Comparison of ENCODE assay signal across 15 mouse cellular contexts in genomic region chr4:34241060-34241571, GRCm38 (mm10).
DNase-seq lines count a peak whose midpoint lies in the region; ATAC-seq lines count a peak whose summit lies in the region.
"Had no signal": no experiment of that assay in that cellular context is flagged by ENCODE, and none has a peak within 500 bp of the region (broad histone marks: within the 10 kb centered on the region; RNA-seq: fewer than 3 reads in every experiment).

No protein-coding gene starts in this region.

- DNase-seq in limb, embryonic 11.5 days (ENCODE audit: low spot score), result no peak
- no peak for DNase-seq in limb, embryonic 10.5 days (ENCODE audit: low spot score)
- DNase-seq in gastrocnemius, adult 8-10 months (ENCODE audit: low spot score in 2 of 2), result no peak
- DNase-seq in adipocyte (ENCODE audit: low spot score), result no peak
- DNase-seq in spleen, postnatal 10 days (ENCODE audit: low spot score in 2 of 2), result no peak
- DNase-seq: cerebellum, adult 9-11 months; kidney, postnatal 14 days; liver; lung, postnatal 36 days had no signal

- peak; percentile 44; the same call in 1 of the 2 replicates for ATAC-seq in limb, embryonic 11.5 days (ENCODE audit: insufficient number of reproducible peaks, low FRiP score, low TSS enrichment, low read depth)
- peak; percentile 52 for ATAC-seq in embryonic facial prominence, embryonic 12.5 days (ENCODE audit: insufficient number of reproducible peaks, insufficient read depth, low FRiP score, low TSS enrichment)
- ATAC-seq in forebrain, embryonic 16.5 days, result peak; percentile 85
- ATAC-seq in limb, embryonic 13.5 days (ENCODE audit: low FRiP score, low read depth), result peak; percentile 75

- no peaks in the 10 kb centered on the region for H3K4me1 ChIP-seq in limb, embryonic 11.5 days (ENCODE audit: control insufficient read depth, insufficient read depth, low read length)
- H3K4me1 ChIP-seq in limb, embryonic 10.5 days, result peaks cover 18% of the 10 kb centered on the region
- H3K4me1 ChIP-seq in embryonic facial prominence, embryonic 12.5 days, result peaks cover 13% of the 10 kb centered on the region; the same call in 1 of the 2 replicates
- peaks cover 9% of the 10 kb centered on the region for H3K4me1 ChIP-seq in forebrain, embryonic 16.5 days (replicated peaks; ENCODE audit: control insufficient read depth, insufficient read depth, low read length)
- peaks cover 21% of the 10 kb centered on the region for H3K4me1 ChIP-seq in limb, embryonic 13.5 days

- no peak overlapping the region for H3K27ac ChIP-seq in limb, embryonic 11.5 days (replicated peaks; ENCODE audit: low read depth, low read length)
- no peak overlapping the region for H3K27ac ChIP-seq in limb, embryonic 10.5 days
- H3K27ac ChIP-seq in embryonic facial prominence, embryonic 12.5 days, result no peak overlapping the region
- 0 out of 2 replicates have a peak overlapping the region, but pooled peaks have one; percentile 24 for H3K27ac ChIP-seq in forebrain, embryonic 16.5 days (ENCODE audit: low read length)
- H3K27ac ChIP-seq in limb, embryonic 13.5 days, result no peak overlapping the region
- H3K27ac ChIP-seq: hindbrain, embryonic 15.5 days; stomach, postnatal 0 days had no signal

- WGBS in limb, embryonic 11.5 days, result 45% methylated on average over 7 of the region's 7 CpGs
- WGBS in limb, embryonic 10.5 days, result 78% methylated on average over 7 of the region's 7 CpGs
- 24% methylated on average over 7 of the region's 7 CpGs for WGBS in embryonic facial prominence, embryonic 12.5 days
- WGBS in forebrain, embryonic 16.5 days, result 8% methylated on average over 7 of the region's 7 CpGs
- 20% methylated on average over 7 of the region's 7 CpGs for WGBS in limb, embryonic 13.5 days

- H3K27me3 ChIP-seq in limb, embryonic 11.5 days (ENCODE audit: control insufficient read depth, insufficient read depth, low read length), result no peaks in the 10 kb centered on the region
- H3K27me3 ChIP-seq in limb, embryonic 10.5 days (ENCODE audit: low read depth, poor library complexity, severe bottlenecking), result no peaks in the 10 kb centered on the region
- no peaks in the 10 kb centered on the region for H3K27me3 ChIP-seq in embryonic facial prominence, embryonic 12.5 days
- no peaks in the 10 kb centered on the region for H3K27me3 ChIP-seq in forebrain, embryonic 16.5 days (replicated peaks; ENCODE audit: control insufficient read depth, insufficient read depth, low read length)
- H3K27me3 ChIP-seq in limb, embryonic 13.5 days, result no peaks in the 10 kb centered on the region
- H3K27me3 ChIP-seq: CH12.LX; hindbrain, embryonic 15.5 days had no signal

- no peak overlapping the region for H3K4me2 ChIP-seq in limb, embryonic 11.5 days (ENCODE audit: low read depth, severe bottlenecking)
- no peak overlapping the region for H3K4me2 ChIP-seq in embryonic facial prominence, embryonic 12.5 days (replicated peaks)
- H3K4me2 ChIP-seq in forebrain, embryonic 16.5 days (ENCODE audit: low read length), result peak overlapping the region; percentile 40
- no peak overlapping the region for H3K4me2 ChIP-seq in limb, embryonic 13.5 days (replicated peaks)
- H3K4me2 ChIP-seq: hindbrain, embryonic 15.5 days had no signal

- H3K9ac ChIP-seq in limb, embryonic 11.5 days (ENCODE audit: low read length), result no peak overlapping the region
- no peak overlapping the region for H3K9ac ChIP-seq in embryonic facial prominence, embryonic 12.5 days
- 0 out of 2 replicates have a peak overlapping the region, but pooled peaks have one; percentile 5 for H3K9ac ChIP-seq in forebrain, embryonic 16.5 days (replicated peaks; ENCODE audit: low read depth, low read length)
- H3K9ac ChIP-seq in limb, embryonic 13.5 days, result no peak overlapping the region
- H3K9ac ChIP-seq: hindbrain, embryonic 15.5 days had no signal

- H3K36me3 ChIP-seq in limb, embryonic 11.5 days (ENCODE audit: control insufficient read depth, insufficient read depth, low read length), result no peaks in the 10 kb centered on the region
- no peaks in the 10 kb centered on the region for H3K36me3 ChIP-seq in limb, embryonic 10.5 days
- no peaks in the 10 kb centered on the region for H3K36me3 ChIP-seq in embryonic facial prominence, embryonic 12.5 days
- no peaks in the 10 kb centered on the region for H3K36me3 ChIP-seq in forebrain, embryonic 16.5 days (ENCODE audit: control insufficient read depth, insufficient read depth)
- no peaks in the 10 kb centered on the region for H3K36me3 ChIP-seq in limb, embryonic 13.5 days
- H3K36me3 ChIP-seq: hindbrain, embryonic 15.5 days had no signal

- H3K4me3 ChIP-seq in limb, embryonic 11.5 days (ENCODE audit: low read depth, low read length), result no peak overlapping the region
- no peak overlapping the region for H3K4me3 ChIP-seq in limb, embryonic 10.5 days
- no peak overlapping the region for H3K4me3 ChIP-seq in embryonic facial prominence, embryonic 12.5 days
- no peak overlapping the region for H3K4me3 ChIP-seq in forebrain, embryonic 16.5 days (replicated peaks; ENCODE audit: low read length)
- no peak overlapping the region for H3K4me3 ChIP-seq in limb, embryonic 13.5 days
- H3K4me3 ChIP-seq: hindbrain, embryonic 15.5 days had no signal

- no peaks in the 10 kb centered on the region for H3K9me3 ChIP-seq in limb, embryonic 11.5 days (ENCODE audit: control insufficient read depth, low read length)
- no peaks in the 10 kb centered on the region for H3K9me3 ChIP-seq in limb, embryonic 10.5 days (replicated peaks)
- no peaks in the 10 kb centered on the region for H3K9me3 ChIP-seq in embryonic facial prominence, embryonic 12.5 days
- no peaks in the 10 kb centered on the region for H3K9me3 ChIP-seq in forebrain, embryonic 16.5 days (ENCODE audit: control insufficient read depth, low read length)
- no peaks in the 10 kb centered on the region for H3K9me3 ChIP-seq in limb, embryonic 13.5 days
- H3K9me3 ChIP-seq: hindbrain, embryonic 15.5 days had no signal
